Mouse (Mus musculus) midbrain, embryonic 12.5 days (tissue): Measurements from ENCODE around the gene Zc3h14. TPM values are rescaled to one million over a fixed set of nuclear protein-coding genes. Genes with fewer than 3 reads are reported as not detected.
A peak's percentile ranks its signal among the peaks of the same experiment; 100 is the strongest.

Experiments
- ATAC-seq: fragments of 200-750 bp; cut with Nextera tagmentation; 2 replicates; pipeline ENCODE4 v1.8.0; 2017; ENCODE audit warnings: low read depth, moderate TSS enrichment, moderate library complexity; ENCODE audit not compliant: low FRiP score
- H3K27ac ChIP-seq: fragments of 300-500 bp; sonication (generic); replicated peaks from 2 replicates; pipeline ENCODE4 v1.5.1; 2016; ENCODE audit warnings: mild to moderate bottlenecking
- H3K27me3 ChIP-seq: fragments of 300-500 bp; sonication (generic); 2 replicates; pipeline ENCODE4 v1.6.1; 2016; ENCODE audit warnings: mild to moderate bottlenecking
- H3K36me3 ChIP-seq: fragments of 300-500 bp; sonication (generic); 2 replicates; pipeline ENCODE4 v1.6.1; 2016
- H3K4me1 ChIP-seq: fragments of 300-500 bp; sonication (generic); 2 replicates; pipeline ENCODE4 v1.6.1; 2016
- H3K4me2 ChIP-seq: fragments of 300-500 bp; sonication (generic); replicated peaks from 2 replicates; pipeline ENCODE4 v1.6.1; 2016; ENCODE audit warnings: mild to moderate bottlenecking, moderate library complexity
- H3K4me3 ChIP-seq: fragments of 300-500 bp; sonication (generic); 2 replicates; pipeline ENCODE4 v1.5.1; 2016; ENCODE audit warnings: mild to moderate bottlenecking
- H3K9ac ChIP-seq: fragments of 300-500 bp; sonication (generic); replicated peaks from 2 replicates; pipeline ENCODE4 v1.6.1; 2016; ENCODE audit warnings: mild to moderate bottlenecking, moderate library complexity
- H3K9me3 ChIP-seq: fragments of 300-500 bp; sonication (generic); 2 replicates; pipeline ENCODE4 v1.6.1; 2016; ENCODE audit warnings: mild to moderate bottlenecking
- WGBS: fragments of 180-500 bp; shearing (Covaris S2); methylation state at CpG from one replicate; pipeline ENCODE4 v1.1.7; 2016; 5-methylcytosine and 5-hydroxymethylcytosine counted together
- polyA plus RNA-seq: library from polyadenylated mRNA; unstranded; fragments of >200 nt; fragmentation: Nextera tagmentation; extraction: Ambion mirVana; gene quantifications from 2 replicates; pipeline ENCODE4 v1.2.1, GENCODE M21; 2016

Gene Zc3h14
- polyA plus RNA-seq, 1 experiment from 2014 or later = 157 TPM

DNA sequence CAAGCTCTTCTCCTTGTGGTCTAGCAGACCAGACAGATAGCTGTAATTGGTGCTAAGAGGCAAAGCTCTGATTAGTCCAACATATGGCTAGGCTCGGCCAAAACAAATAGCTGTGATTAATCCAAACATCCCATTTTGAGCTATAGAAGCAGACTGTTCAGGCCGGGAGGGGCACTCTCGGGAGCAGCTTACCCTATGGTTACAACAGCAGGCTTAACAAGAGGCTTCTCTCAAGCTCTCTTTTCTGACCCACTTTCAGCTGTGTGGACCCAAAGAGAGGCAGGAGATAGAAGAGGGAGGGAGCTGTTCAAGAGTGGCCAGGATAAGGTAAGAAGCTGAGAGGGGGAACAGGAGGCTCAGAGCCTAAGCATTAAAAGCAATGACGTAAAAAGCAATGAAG lies 1.1 kb upstream of the Zc3h14 start:
- ATAC-seq = no peak
- WGBS = 67% methylated on average over 4 of the region's 4 CpGs
- H3K27ac ChIP-seq = no peak overlapping the region

DNA sequence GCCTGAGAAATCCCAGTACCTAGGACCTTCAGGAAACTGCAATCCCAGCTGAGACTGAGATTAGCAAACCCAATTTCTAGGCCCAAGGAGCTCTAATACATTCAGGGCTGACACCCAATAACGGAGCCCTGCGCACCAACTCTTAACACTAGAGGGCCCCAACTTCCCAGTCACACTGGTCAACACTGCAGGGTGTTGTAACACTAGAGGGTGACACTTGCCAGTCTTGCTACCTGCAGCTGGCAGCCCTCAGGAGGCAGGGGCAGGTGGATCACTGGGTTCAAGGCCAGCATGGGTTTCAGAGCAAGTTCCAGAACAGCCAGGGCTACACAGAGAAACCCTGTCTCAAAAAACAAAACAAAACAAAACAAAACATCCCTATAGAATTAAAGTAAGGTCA lies 633 bp upstream of the Zc3h14 start:
- 17% methylated on average over 2 of the region's 2 CpGs for WGBS
- H3K9me3 ChIP-seq = no peaks in the 10 kb centered on the region
- no peak overlapping the region for H3K9ac ChIP-seq
- no peaks in the 10 kb centered on the region for H3K36me3 ChIP-seq
- H3K4me2 ChIP-seq = no peak overlapping the region
- peak; percentile 35 for ATAC-seq
- no peaks in the 10 kb centered on the region for H3K27me3 ChIP-seq
- no peak overlapping the region for H3K4me3 ChIP-seq
- H3K27ac ChIP-seq = no peak overlapping the region
- peaks cover 24% of the 10 kb centered on the region for H3K4me1 ChIP-seq

More for the DNA sequence above, 1.1 kb upstream of the Zc3h14 start:
- Histone ChIP-seq H3K27me3 (0 out of 2 replicates have a peak, but pooled peaks cover 1% of the 10 kb centered on the region), H3K4me2 (no peak overlapping the region), H3K4me3 (no peak overlapping the region), H3K9me3 (no peaks in the 10 kb centered on the region), H3K9ac (no peak overlapping the region), H3K4me1 (peaks cover 23% of the 10 kb centered on the region), H3K36me3 (no peaks in the 10 kb centered on the region)

DNA sequence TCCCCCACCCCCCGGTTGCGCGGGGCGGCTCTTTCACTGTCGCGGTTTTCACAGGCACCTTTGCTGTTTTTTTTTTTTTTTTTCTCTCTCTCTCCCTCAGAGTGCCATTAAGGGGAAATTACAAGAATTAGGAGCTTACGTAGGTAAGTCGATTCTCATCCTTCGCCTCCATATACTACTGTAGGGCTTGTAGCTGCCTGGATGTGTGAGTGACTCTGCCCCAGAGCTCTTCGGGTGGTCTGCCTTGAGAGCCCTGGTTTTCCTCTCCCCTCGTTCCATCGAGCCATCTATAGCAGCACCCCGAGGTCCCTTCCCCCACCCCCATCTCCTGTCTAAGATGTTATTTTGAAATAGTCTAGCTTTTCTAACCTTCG lies 603 bp downstream of the Zc3h14 start:
- H3K4me3 ChIP-seq = peak overlapping the region; percentile 95
- ATAC-seq = peak; percentile 53
- no peaks in the 10 kb centered on the region for H3K36me3 ChIP-seq
- H3K4me1 ChIP-seq = peaks cover 24% of the 10 kb centered on the region
- peak overlapping the region; percentile 89 for H3K9ac ChIP-seq
- 2% methylated on average over 14 of the region's 14 CpGs for WGBS
- H3K27ac ChIP-seq = peak overlapping the region; percentile 94
- H3K4me2 ChIP-seq = peak overlapping the region; percentile 70
- H3K9me3 ChIP-seq = no peaks in the 10 kb centered on the region
- H3K27me3 ChIP-seq = no peaks in the 10 kb centered on the region

DNA sequence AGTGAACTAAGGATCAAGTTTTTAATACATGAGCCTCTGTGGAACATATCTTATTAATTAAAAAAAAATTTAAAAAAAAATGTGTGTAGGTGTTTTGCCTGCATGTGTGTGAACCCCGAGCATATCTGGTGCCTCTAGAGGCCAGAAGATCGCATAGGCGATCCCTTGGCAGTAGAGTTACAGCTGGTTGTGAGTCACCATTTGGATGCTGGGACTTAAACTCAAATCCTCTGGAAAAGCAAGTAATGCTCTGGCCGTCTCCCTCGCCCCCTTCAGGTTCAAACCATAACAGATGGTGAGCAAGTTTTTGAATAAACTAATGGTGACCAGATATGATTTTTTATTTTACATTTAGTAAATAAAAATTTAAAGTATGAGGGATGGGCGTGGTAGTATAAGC lies 10.9 kb downstream of the Zc3h14 start:
- Histone ChIP-seq H3K9me3 (no peaks in the 10 kb centered on the region), H3K4me3 (no peak overlapping the region), H3K27me3 (no peaks in the 10 kb centered on the region), H3K27ac (no peak overlapping the region), H3K4me2 (no peak overlapping the region), H3K4me1 (no peaks in the 10 kb centered on the region), H3K36me3 (peaks cover 81% of the 10 kb centered on the region), H3K9ac (no peak overlapping the region)
- 91% methylated on average over 6 of the region's 6 CpGs for whole genome bisulfite sequencing
- no peak for ATAC-seq

DNA sequence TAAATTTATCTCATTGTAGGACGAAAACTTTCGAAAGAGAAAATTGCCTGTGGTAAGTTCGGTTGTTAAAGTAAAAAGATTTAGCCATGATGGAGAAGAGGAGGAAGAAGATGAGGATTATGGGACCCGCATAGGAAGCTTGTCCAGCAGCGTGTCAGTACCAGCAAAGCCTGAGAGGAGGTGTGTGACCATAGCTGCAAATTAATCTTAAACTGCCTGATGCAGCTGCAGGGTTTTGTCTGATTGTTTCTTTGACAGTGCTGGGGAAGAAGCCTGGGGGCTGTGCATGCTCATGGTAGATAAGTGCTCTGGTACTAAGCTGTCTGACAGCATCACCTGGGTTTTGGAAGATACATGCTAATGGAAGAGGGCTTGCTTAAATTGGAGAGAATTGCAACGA lies 12.9 kb downstream of the Zc3h14 start:
- Histone ChIP-seq H3K36me3 (peaks cover 86% of the 10 kb centered on the region), H3K9me3 (no peaks in the 10 kb centered on the region), H3K4me2 (no peak overlapping the region), H3K27ac (no peak overlapping the region), H3K4me1 (no peaks in the 10 kb centered on the region), H3K4me3 (no peak overlapping the region), H3K27me3 (no peaks in the 10 kb centered on the region), H3K9ac (no peak overlapping the region)
- 89% methylated on average over 6 of the region's 6 CpGs for WGBS
- ATAC-seq = no peak

DNA sequence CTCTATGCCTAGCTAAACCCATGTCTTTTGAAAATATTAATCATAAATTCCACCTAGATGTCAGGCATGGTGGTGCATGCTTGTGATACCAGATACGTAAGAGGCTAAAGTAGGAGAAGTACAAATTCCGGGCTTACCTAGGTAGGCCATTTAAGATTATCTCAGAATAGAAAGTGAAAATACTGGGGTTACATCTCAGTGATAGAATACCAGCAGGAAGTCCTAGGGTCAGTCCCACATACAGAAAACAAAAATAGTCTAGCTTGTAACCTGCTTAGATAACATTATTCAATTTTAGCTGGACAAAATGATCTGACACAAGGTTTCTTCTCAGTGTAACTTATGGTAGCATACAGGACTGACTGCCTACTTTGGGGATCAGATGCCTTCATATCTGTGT lies 19.5 kb downstream of the Zc3h14 start:
- Histone ChIP-seq H3K4me1 (no peaks in the 10 kb centered on the region), H3K27me3 (no peaks in the 10 kb centered on the region), H3K9me3 (no peaks in the 10 kb centered on the region), H3K9ac (no peak overlapping the region), H3K4me3 (no peak overlapping the region), H3K27ac (no peak overlapping the region), H3K4me2 (no peak overlapping the region), H3K36me3 (peaks cover 85% of the 10 kb centered on the region)
- WGBS = 99% methylated on average over 2 of the region's 2 CpGs
- no peak for ATAC-seq

DNA sequence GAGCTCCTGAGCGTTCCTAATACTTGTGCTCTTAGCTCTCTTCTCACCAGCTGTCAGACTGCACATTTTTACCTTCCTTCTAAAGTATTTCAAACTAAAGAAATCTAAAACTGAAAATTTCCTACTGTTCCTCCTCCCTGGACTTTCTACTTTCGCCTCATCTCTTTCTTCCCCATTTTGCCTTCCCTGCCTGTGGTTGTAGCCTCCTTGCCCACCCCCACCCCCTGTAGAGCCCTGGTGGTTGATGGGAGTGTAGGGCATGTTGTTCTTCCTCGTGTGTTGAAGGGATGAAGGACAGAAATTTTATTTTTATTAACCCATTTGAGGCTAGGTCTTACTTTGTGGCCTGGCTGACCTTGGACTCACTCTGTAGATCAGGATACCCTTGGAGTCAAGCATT lies 30.7 kb downstream of the Zc3h14 start:
- H3K36me3 ChIP-seq = peaks cover 78% of the 10 kb centered on the region
- no peak overlapping the region for H3K9ac ChIP-seq
- H3K27ac ChIP-seq = no peak overlapping the region
- H3K9me3 ChIP-seq = no peaks in the 10 kb centered on the region
- H3K27me3 ChIP-seq = no peaks in the 10 kb centered on the region
- H3K4me3 ChIP-seq = no peak overlapping the region
- no peak for ATAC-seq
- H3K4me2 ChIP-seq = no peak overlapping the region
- no peaks in the 10 kb centered on the region for H3K4me1 ChIP-seq
- 87% methylated on average over 3 of the region's 3 CpGs for WGBS

DNA sequence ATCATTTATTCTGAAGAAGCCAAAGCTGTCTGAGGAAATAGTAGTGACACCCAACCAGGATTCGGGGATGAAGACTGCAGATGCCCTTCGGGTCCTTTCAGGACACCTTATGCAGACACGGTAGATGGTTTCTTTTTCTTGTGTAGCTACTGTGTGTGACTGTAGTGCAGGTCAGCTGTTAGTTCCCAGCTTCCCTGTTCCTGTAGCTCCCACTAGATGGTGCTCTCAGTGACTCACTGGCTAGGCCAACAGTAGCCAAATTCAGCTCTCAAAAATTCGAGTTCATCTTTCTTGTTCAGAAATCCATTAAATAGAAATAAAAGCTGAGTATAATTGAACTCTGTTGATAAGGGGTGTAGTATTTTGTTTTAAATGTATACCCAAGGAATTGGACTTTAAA lies 32.4 kb downstream of the Zc3h14 start:
- peaks cover 81% of the 10 kb centered on the region for H3K36me3 ChIP-seq
- no peak overlapping the region for H3K27ac ChIP-seq
- no peak overlapping the region for H3K4me3 ChIP-seq
- no peaks in the 10 kb centered on the region for H3K27me3 ChIP-seq
- no peak overlapping the region for H3K4me2 ChIP-seq
- WGBS = 78% methylated on average over 4 of the region's 4 CpGs
- H3K4me1 ChIP-seq = no peaks in the 10 kb centered on the region
- ATAC-seq = no peak
- H3K9ac ChIP-seq = no peak overlapping the region
- no peaks in the 10 kb centered on the region for H3K9me3 ChIP-seq

DNA sequence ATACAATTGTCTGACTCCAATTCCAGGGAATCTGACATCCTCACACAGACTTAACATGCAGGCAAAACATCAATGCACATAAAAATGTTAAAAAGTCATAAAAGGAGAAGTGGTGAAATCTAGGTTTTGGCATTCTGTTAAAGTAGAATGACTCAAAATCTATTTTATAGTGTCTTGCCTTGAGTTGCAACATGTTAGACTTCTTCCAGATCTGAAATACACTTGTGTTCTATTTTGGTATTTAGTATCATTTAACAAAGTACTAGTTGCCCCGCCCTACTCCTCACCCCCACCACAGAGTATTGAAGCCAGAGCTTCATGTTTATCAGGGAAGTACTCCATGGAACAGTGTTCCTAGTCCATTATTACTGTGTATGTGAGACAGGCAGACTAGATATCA lies 37.5 kb downstream of the Zc3h14 start:
- no peaks in the 10 kb centered on the region for H3K27me3 ChIP-seq
- peaks cover 75% of the 10 kb centered on the region for H3K36me3 ChIP-seq
- 98% methylated on average over 1 of the region's 1 CpGs for WGBS
- H3K4me2 ChIP-seq = no peak overlapping the region
- no peak for ATAC-seq
- no peak overlapping the region for H3K27ac ChIP-seq
- no peaks in the 10 kb centered on the region for H3K4me1 ChIP-seq
- H3K9me3 ChIP-seq = no peaks in the 10 kb centered on the region
- no peak overlapping the region for H3K4me3 ChIP-seq
- no peak overlapping the region for H3K9ac ChIP-seq

DNA sequence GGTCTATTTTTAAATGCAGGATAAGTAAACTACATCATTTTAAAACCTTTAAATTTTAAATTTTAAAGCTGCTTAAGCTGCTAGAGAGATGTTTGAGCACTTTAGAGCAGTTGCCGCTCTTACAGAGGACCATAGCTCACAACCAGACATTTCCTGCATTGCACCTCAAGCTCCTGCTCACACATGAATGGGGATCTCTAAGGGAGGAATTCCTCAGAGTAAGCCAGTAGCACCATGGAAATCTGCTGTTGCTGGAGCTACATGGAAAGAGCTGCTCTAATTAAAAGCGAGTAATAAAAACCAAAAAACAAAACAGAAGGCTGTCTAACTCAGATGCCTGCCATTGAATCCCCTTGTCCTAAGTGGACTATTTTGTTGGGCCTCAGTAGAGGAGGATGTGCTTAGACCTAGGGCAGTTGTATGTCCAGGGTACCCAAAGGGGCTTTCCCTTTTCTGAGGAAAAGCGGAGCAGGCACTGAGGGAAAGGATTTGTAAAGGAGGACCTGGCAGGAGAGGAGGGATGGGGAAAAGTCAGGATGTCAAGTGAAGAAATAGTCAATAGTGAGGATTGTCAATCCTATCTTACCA lies 49.1 kb downstream of the Zc3h14 start:
- H3K36me3 ChIP-seq = peaks cover 89% of the 10 kb centered on the region
- 0 out of 2 replicates have a peak, but pooled peaks cover 5% of the 10 kb centered on the region for H3K4me1 ChIP-seq
- ATAC-seq = no peak
- WGBS = 91% methylated on average over 3 of the region's 3 CpGs
- no peak overlapping the region for H3K4me2 ChIP-seq
- H3K9ac ChIP-seq = no peak overlapping the region
- H3K9me3 ChIP-seq = no peaks in the 10 kb centered on the region
- no peaks in the 10 kb centered on the region for H3K27me3 ChIP-seq
- H3K4me3 ChIP-seq = no peak overlapping the region
- no peak overlapping the region for H3K27ac ChIP-seq

DNA sequence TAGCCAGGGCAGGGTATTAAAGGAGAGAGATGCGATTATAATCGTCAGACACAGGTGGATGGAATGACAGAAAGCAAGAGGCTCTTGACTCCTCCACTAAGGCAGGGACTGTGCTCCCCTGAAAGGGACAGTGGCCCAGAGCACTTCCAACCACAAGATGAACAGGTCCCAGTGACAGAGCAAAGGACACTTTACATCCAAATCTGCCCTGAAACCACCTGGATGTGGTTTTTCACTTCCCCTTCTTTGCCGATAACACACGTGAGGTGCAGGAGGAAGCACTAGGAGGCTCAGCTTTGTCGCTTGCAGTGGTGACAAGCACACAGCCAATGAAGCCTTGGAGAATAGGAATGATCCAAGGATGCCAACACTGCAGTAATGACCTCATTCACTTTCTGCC lies 53.6 kb downstream of the Zc3h14 start:
- Histone ChIP-seq H3K4me3 (no peak overlapping the region), H3K9me3 (no peaks in the 10 kb centered on the region), H3K4me1 (no peaks in the 10 kb centered on the region), H3K9ac (no peak overlapping the region), H3K27me3 (no peaks in the 10 kb centered on the region), H3K4me2 (no peak overlapping the region), H3K27ac (no peak overlapping the region), H3K36me3 (peaks cover 60% of the 10 kb centered on the region)
- no peak for ATAC-seq
- WGBS = 85% methylated on average over 5 of the region's 5 CpGs

DNA sequence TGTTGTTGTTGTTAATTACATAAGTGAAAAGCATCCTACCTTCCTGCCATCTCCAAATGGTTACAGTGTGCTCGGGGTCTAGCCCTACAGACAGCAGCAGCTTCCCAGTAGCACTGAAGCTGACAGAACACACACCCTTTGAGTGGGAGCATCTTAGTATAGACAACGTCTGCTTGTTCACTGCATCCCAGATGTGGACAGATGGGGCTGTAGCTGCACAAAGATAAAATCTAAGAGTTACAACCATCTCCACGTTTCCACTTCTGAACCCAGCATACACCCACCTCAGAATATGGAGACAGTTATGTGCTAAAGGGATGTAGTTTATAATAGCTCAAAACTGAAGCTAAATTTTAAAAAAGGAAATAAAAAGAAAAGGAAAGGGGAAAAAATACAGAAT lies 55.5 kb downstream of the Zc3h14 start:
- WGBS = 89% methylated on average over 3 of the region's 3 CpGs
- no peak for ATAC-seq
- no peak overlapping the region for H3K27ac ChIP-seq
- H3K36me3 ChIP-seq = peaks cover 54% of the 10 kb centered on the region
- H3K9me3 ChIP-seq = no peaks in the 10 kb centered on the region
- H3K27me3 ChIP-seq = no peaks in the 10 kb centered on the region
- no peaks in the 10 kb centered on the region for H3K4me1 ChIP-seq
- no peak overlapping the region for H3K9ac ChIP-seq
- no peak overlapping the region for H3K4me2 ChIP-seq
- H3K4me3 ChIP-seq = no peak overlapping the region

DNA sequence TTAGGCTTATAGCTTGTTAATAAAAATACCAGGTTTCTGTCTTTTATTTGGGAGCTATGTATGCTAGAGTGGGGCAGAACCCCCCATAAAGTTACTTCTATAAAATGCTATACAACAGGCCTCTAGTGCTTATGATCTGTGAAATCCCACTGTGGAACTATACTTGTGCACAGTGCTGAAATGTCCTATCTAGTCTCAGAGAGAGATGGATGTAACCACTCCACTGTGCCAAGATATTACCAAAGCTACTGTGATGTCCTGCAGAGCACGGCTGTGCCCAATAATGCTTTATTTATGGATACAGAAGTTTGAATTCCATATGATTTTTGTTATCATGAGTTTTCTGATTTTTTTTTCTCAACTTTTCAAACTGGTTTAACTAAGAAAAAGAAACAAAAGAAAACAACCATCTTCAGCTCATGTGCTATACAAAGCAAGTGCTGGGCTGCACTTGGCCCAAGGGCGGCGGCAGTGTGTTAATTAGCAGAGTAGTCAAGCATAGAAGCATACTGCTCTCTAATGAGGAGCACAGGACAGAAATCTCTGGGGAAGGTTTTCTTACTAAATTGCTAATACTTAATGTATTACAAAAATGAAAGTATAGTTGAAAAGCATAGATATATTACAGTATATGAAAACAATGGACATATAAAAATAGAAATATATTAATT lies 57.4 kb downstream of the Zc3h14 start:
- WGBS = 86% methylated on average over 3 of the region's 3 CpGs
- H3K4me1 ChIP-seq = no peaks in the 10 kb centered on the region
- no peak overlapping the region for H3K27ac ChIP-seq
- ATAC-seq = no peak
- peaks cover 50% of the 10 kb centered on the region for H3K36me3 ChIP-seq
- H3K4me2 ChIP-seq = no peak overlapping the region
- H3K9ac ChIP-seq = no peak overlapping the region
- H3K9me3 ChIP-seq = no peaks in the 10 kb centered on the region
- H3K4me3 ChIP-seq = no peak overlapping the region
- H3K27me3 ChIP-seq = no peaks in the 10 kb centered on the region
